Mouse (Mus musculus): Measurements from ENCODE around the gene Dnajb12.
A peak's percentile ranks its signal among the peaks of the same experiment; 100 is the strongest.

DNA sequence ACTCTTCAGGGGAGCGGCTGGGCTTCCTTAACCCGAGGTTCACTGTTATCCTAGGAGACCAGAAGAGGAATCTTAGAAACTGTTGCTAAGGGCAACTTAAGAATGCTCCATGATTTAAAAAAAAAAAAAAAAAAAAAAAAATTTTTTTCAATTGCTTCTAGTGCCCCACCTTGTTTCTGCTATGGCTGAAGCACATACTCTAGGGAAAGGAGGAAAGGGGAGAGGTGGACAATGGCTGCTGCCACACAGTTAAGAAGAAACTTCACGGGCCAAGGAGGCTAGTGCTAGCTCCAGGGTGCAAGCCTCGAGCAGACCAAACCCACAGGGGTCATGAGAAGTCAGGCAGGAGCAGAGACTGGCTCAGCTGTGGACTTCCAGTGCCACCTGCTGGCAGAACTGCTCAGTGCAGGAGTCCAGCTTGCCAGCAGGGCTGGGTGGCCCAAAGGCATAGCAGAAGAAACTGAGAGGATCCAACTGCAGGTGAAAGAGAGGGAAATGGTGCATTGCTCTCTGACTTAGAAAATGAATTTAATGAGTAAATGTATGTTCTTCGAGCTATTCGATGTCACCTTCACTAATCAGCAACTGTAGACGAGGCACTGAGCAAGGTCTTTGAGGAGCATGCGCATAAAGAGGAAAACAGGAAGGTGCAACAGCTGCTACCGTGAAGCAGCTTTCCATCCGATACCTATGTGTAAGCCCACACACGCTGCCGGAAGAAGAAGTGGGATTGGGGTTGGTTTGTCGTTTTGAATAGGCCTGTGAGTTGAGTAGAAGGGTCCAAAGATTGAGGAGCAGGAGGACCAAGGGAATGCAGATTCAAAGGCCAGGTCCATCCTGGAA, 14.3 kb upstream of the Dnajb12 start:
- TF ChIP-seq POLR2A (IDR thresholded peaks at IDR 0.05; ENCODE audit: control insufficient read depth, low read depth, low read length) (no peak), CTCF (IDR thresholded peaks at IDR 0.05; ENCODE audit: control insufficient read depth, insufficient read depth, insufficient replicate concordance, low read depth, low read length) (peak; percentile 92; the same call in 1 of the 2 replicates)
